Mouse (Mus musculus): ENCODE measurements around the gene Gm765. TPM values are rescaled to one million over a fixed set of nuclear protein-coding genes. Genes with fewer than 3 reads are reported as not detected.

The Gm765 gene
- 0.05 TPM in 1 of 2 replicates, not detected in the other for total RNA-seq (2014; rRNA removed)
- 0.10 TPM in 2 replicates for polyA plus RNA-seq (2015; fragmentation: Nextera tagmentation; extraction: Ambion mirVana)

- Histone ChIP-seq H3K9ac (replicated peaks; ENCODE audit: low read length, poor library complexity, severe bottlenecking) (no peak within 1 kb of the TSS), H3K4me1 (ENCODE audit: insufficient read depth, low read length) (no peaks in the 10 kb centered on the region), H3K27me3 (ENCODE audit: insufficient read depth, low read length) (no peaks in the 10 kb centered on the region), H3K36me3 (ENCODE audit: insufficient read depth, low read length) (no peaks in the 10 kb centered on the region), H3K9me3 (ENCODE audit: low read length) (no peaks in the 10 kb centered on the region), H3K4me2 (ENCODE audit: low read depth, low read length, poor library complexity, severe bottlenecking) (no peak within 1 kb of the TSS), H3K4me3 (ENCODE audit: low read depth, low read length) (no peak within 1 kb of the TSS), H3K27ac (ENCODE audit: low read depth, low read length) (no peak within 1 kb of the TSS)
- ATAC-seq (ENCODE audit: low FRiP score) (no peak), DNase-seq (ENCODE audit: low spot score) (no peak)
- 78% methylated on average over 5 of the region's 5 CpGs for WGBS
- TF ChIP-seq CTCF (IDR thresholded peaks at IDR 0.05) = no peak
Observed at GRCm38 (mm10) chr6:98342654-98343053, at the start of gene Gm765. Gm765 (minus strand) TSS chr6:98342754.

DNA sequence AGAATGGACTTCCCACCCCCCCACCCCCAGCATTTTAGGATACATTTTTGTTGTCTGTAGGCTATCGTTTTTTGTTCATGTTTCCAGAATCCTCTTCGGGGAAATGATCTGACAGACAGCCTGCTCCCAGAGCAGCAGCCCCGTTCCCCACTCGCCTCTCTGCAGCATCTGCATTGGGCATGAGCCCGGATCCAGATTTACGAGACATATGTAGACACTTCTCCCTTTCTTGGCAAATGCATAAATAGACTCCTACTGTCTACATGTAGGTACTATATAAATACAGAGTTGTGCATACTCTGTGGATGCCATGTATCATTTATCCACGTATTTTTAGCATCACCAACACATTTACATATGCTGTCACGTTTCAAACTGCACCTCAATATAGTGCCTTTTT is 42.9 kb upstream of the Gm765 start:
- 78% methylated on average over 8 of the region's 8 CpGs for WGBS
- no peaks in the 10 kb centered on the region for H3K36me3 ChIP-seq (ENCODE audit: insufficient read depth, low read length)
- H3K9me3 ChIP-seq (ENCODE audit: low read length) = no peaks in the 10 kb centered on the region
- H3K4me3 ChIP-seq (ENCODE audit: low read depth, low read length) = no peak overlapping the region
- H3K9ac ChIP-seq (replicated peaks; ENCODE audit: low read length, poor library complexity, severe bottlenecking) = no peak overlapping the region
- ATAC-seq (ENCODE audit: low FRiP score) (no peak), DNase-seq (ENCODE audit: low spot score) (no peak)
- no peaks in the 10 kb centered on the region for H3K27me3 ChIP-seq (ENCODE audit: insufficient read depth, low read length)
- TF ChIP-seq CTCF (IDR thresholded peaks at IDR 0.05) = no peak
- no peak overlapping the region for H3K4me2 ChIP-seq (ENCODE audit: low read depth, low read length, poor library complexity, severe bottlenecking)
- no peak overlapping the region for H3K27ac ChIP-seq (ENCODE audit: low read depth, low read length)
- H3K4me1 ChIP-seq (ENCODE audit: insufficient read depth, low read length) = no peaks in the 10 kb centered on the region

GRCm38 (mm10) chr6:98384431-98384830 is 41.9 kb upstream of the Gm765 start:
- Histone ChIP-seq H3K9ac (replicated peaks; ENCODE audit: low read length, poor library complexity, severe bottlenecking) (no peak overlapping the region), H3K27ac (ENCODE audit: low read depth, low read length) (no peak overlapping the region), H3K4me2 (ENCODE audit: low read depth, low read length, poor library complexity, severe bottlenecking) (no peak overlapping the region), H3K27me3 (ENCODE audit: insufficient read depth, low read length) (no peaks in the 10 kb centered on the region), H3K4me1 (ENCODE audit: insufficient read depth, low read length) (no peaks in the 10 kb centered on the region), H3K9me3 (ENCODE audit: low read length) (no peaks in the 10 kb centered on the region), H3K36me3 (ENCODE audit: insufficient read depth, low read length) (no peaks in the 10 kb centered on the region), H3K4me3 (ENCODE audit: low read depth, low read length) (no peak overlapping the region)
- peak; percentile 32 for DNase-seq (ENCODE audit: low spot score)
- no peak for TF ChIP-seq CTCF (IDR thresholded peaks at IDR 0.05)
- 44% methylated on average over 8 of the region's 8 CpGs for WGBS
- ATAC-seq (ENCODE audit: low FRiP score) = no peak

DNA sequence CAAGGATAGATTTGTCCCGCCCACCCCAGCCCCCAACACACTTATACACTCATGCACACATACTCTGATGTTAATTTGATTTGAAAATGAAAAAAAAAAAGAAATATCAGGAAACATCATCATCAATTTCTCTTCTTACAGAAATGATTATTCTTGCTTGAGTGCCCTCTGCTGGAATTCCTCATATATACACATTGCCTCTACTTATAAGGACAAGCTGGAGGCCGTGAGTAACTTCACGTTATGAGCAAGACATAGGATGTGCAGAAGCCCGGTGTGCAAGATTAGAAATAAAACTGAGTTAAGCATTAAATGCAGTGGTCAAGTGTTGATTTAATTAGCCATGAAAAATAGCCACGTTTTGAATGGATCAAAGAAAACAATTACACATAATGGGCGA is 40.9 kb upstream of the Gm765 start:
- Histone ChIP-seq H3K27me3 (ENCODE audit: insufficient read depth, low read length) (no peaks in the 10 kb centered on the region), H3K4me3 (ENCODE audit: low read depth, low read length) (no peak overlapping the region), H3K36me3 (ENCODE audit: insufficient read depth, low read length) (no peaks in the 10 kb centered on the region), H3K9me3 (ENCODE audit: low read length) (no peaks in the 10 kb centered on the region), H3K4me2 (ENCODE audit: low read depth, low read length, poor library complexity, severe bottlenecking) (no peak overlapping the region), H3K27ac (ENCODE audit: low read depth, low read length) (no peak overlapping the region), H3K9ac (replicated peaks; ENCODE audit: low read length, poor library complexity, severe bottlenecking) (no peak overlapping the region), H3K4me1 (ENCODE audit: insufficient read depth, low read length) (no peaks in the 10 kb centered on the region)
- ATAC-seq (ENCODE audit: low FRiP score) (no peak), DNase-seq (ENCODE audit: low spot score) (peak; percentile 79)
- 47% methylated on average over 6 of the region's 6 CpGs for WGBS
- peak; percentile 78 for TF ChIP-seq CTCF (IDR thresholded peaks at IDR 0.05)

- no peaks in the 10 kb centered on the region for H3K4me1 ChIP-seq (ENCODE audit: insufficient read depth, low read length)
- no peak for TF ChIP-seq CTCF (IDR thresholded peaks at IDR 0.05)
- no peaks in the 10 kb centered on the region for H3K9me3 ChIP-seq (ENCODE audit: low read length)
- H3K4me3 ChIP-seq (ENCODE audit: low read depth, low read length) = no peak overlapping the region
- no peaks in the 10 kb centered on the region for H3K36me3 ChIP-seq (ENCODE audit: insufficient read depth, low read length)
- no peaks in the 10 kb centered on the region for H3K27me3 ChIP-seq (ENCODE audit: insufficient read depth, low read length)
- DNase-seq (ENCODE audit: low spot score) (no peak), ATAC-seq (ENCODE audit: low FRiP score) (no peak)
- no peak overlapping the region for H3K4me2 ChIP-seq (ENCODE audit: low read depth, low read length, poor library complexity, severe bottlenecking)
- H3K9ac ChIP-seq (replicated peaks; ENCODE audit: low read length, poor library complexity, severe bottlenecking) = no peak overlapping the region
- H3K27ac ChIP-seq (ENCODE audit: low read depth, low read length) = no peak overlapping the region
- WGBS = 92% methylated on average over 4 of the region's 4 CpGs
Observed at GRCm38 (mm10) chr6:98366199-98366598, 23.6 kb upstream of the Gm765 start.

DNA sequence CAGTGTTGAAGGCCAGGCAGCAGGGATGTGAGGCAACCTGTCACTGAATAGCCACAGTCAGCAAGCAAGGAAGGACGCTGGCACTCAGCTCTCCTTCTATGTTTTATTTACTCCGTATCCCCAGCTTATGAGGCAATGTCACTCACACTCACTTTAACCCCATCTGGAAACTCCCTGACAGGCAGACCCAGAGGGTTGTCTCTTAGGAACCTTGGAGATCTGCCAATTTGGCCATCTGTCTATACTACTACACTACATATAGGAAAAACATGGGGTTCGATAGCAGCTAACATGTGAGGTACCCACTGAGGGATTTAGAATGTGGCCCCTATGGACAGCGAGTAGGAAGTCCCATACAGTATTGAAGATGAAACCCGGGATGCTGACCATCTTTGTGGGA is 12.7 kb upstream of the Gm765 start:
- peak; percentile 32 for DNase-seq (ENCODE audit: low spot score)
- Histone ChIP-seq H3K27ac (ENCODE audit: low read depth, low read length) (no peak overlapping the region), H3K27me3 (ENCODE audit: insufficient read depth, low read length) (no peaks in the 10 kb centered on the region), H3K4me1 (ENCODE audit: insufficient read depth, low read length) (no peaks in the 10 kb centered on the region), H3K4me3 (ENCODE audit: low read depth, low read length) (no peak overlapping the region), H3K9ac (replicated peaks; ENCODE audit: low read length, poor library complexity, severe bottlenecking) (no peak overlapping the region), H3K9me3 (ENCODE audit: low read length) (no peaks in the 10 kb centered on the region), H3K4me2 (ENCODE audit: low read depth, low read length, poor library complexity, severe bottlenecking) (no peak overlapping the region), H3K36me3 (ENCODE audit: insufficient read depth, low read length) (no peaks in the 10 kb centered on the region)
- 77% methylated on average over 5 of the region's 5 CpGs for WGBS
- ATAC-seq (ENCODE audit: low FRiP score) = no peak
- no peak for TF ChIP-seq CTCF (IDR thresholded peaks at IDR 0.05)

Data from midbrain, postnatal 0 days (tissue).